Mouse (Mus musculus): ENCODE results near the gene Zic5.
"Not testable (repeated sequence)": the region's sequence is repeated elsewhere in the genome, so short reads cannot be mapped to it uniquely, and the experiment has no call there.

Gene Zic5

GRCm38 (mm10) chr14:122463734-122464341, 1.6 kb downstream of the Zic5 start:
- peak; percentile 49 for DNase-seq (ENCODE audit: low read depth)

- DNase-seq (ENCODE audit: low read depth), result no peak
Measured at GRCm38 (mm10) chr14:122463080-122463691, 2.3 kb downstream of the Zic5 start.

DNA sequence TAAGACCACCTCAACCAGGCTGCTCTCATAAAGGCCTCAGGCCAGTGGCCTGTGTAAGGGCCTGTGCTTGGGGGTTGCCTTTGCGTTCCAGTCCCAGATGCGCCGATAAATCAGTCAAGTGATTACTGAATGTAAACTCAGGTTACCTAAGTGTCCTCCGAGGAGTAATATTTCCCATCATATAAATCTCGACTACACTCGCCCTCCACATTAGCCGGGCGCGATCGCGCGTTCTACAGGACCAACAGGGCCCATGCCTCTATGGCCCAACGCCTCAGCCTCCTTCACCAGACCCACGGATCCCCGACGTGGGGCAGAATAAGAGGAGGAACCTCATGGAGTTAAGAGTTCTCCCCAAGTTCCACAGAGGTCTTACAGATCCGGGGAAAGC, 2.8 kb downstream of the Zic5 start:
- DNase-seq (ENCODE audit: low read depth), result no peak

- no peak for DNase-seq (ENCODE audit: low read depth)
Measured at GRCm38 (mm10) chr14:122461966-122462365, 3.5 kb downstream of the Zic5 start.

DNA sequence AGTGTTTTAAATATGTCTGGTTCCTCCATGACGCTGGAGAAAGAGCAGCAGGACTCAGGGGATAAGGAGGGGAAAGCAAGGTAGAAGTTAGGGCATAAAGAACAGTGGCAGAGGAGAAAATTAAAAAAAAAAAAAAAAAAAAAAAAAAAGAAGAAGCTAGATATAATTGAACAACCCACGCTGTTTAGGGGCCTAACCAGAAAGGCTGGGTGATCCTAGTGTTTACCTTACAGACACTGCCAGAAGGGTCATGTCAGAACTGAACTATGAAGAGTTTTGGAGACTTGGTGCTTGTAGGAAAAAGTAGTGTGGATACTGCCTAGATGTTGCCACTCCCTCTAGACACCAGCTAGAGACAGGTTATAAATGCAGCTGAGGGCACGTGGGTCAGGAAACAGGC, 4.0 kb downstream of the Zic5 start:
- DNase-seq (ENCODE audit: low read depth), result no peak

GRCm38 (mm10) chr14:122460226-122460625, 5.3 kb downstream of the Zic5 start:
- DNase-seq (ENCODE audit: low read depth), result no peak

- no peak for DNase-seq (ENCODE audit: low read depth)
Measured at GRCm38 (mm10) chr14:122459776-122460175, 5.7 kb downstream of the Zic5 start.

DNA sequence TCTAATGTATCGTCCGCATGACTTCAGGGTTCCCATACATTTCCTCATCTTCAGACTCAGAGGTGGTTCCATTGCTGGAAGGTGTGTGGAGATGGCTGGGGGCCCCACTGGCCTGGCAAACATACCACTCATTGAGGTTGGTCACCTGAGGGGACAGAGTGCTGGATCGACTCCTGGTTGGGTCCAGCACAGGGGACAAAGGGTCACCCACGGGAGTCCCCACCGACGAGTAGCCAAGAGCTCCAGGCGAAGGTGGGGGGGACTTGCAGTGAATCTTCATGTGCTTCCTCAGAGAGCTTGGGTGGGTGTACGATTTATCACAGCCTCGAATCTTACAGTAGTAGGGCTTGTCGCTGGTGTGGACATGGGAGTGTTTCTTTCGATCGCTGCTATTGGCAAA, 6.1 kb downstream of the Zic5 start:
- DNase-seq (ENCODE audit: low read depth), result not testable (repeated sequence)

- no peak for DNase-seq (ENCODE audit: low read depth)
Measured at GRCm38 (mm10) chr14:122455562-122455958, 9.9 kb downstream of the Zic5 start.

GRCm38 (mm10) chr14:122454901-122455561, 10.4 kb downstream of the Zic5 start:
- no peak for DNase-seq (ENCODE audit: low read depth)

- no peak for DNase-seq (ENCODE audit: low read depth)
Measured at GRCm38 (mm10) chr14:122453996-122454738, 11.3 kb downstream of the Zic5 start.

GRCm38 (mm10) chr14:122453388-122453995, 12.0 kb downstream of the Zic5 start:
- no peak for DNase-seq (ENCODE audit: low read depth)

DNA sequence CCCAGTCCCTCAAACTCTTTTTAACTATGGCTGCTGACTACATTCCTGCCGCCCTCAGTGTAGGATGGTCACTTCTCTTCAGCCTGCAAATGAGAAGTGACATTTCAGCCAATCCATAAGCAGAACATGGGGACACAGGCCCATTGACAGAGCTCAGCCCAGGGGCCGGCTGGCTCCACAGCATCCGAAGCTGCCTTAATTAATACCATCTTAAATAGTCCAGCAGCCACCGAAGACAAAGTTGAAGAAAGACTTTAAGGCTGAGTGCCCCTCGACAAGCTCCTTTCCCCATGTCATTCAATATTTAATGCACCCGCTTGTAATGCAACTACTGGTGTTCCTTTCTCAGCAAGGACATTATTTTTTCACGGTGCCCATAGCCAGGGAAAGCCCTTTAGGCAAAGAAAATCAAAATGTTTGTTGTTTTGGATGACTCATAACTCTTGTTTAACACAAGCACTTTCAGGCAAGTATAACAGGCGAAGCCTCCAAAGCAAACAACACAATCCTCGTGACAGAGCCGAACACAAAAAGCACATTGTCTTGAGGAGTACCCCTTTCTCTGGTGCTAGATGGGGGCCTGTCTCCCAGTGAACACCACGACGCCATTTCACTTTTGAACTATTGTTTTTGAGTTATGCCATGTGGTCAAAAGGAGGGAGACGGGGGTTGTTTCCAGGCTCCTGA, 12.6 kb downstream of the Zic5 start:
- no peak for DNase-seq (ENCODE audit: low read depth)

DNA sequence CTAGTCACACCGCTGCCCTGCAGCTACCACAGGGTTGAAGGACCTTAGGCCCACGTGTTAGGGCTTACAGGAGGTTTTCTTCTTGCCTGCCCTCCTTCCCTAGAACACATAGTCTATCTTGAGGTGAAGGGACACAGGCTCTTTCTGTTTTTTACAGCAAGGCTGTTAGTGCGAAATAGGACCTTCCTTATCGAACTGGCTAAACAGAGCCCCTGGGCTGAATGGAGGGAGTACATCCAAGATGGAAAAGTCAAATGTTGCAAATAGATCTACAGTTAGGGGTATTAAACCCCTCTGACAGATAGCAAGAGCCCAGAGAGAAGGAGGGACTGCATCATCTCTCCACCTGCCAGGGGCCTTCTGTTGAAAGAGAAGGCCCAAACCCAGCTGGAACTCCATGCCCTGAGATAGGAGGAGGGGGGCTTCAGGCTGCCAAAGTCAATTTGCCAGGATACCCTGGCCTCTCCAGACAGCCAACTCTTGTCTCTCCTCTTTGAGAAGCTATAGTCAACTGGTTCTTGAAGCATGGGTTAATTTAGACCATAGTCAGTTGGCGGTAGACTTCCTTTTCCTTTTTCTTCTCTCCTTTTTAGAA, 13.8 kb downstream of the Zic5 start:
- no peak for DNase-seq (ENCODE audit: low read depth)

DNA sequence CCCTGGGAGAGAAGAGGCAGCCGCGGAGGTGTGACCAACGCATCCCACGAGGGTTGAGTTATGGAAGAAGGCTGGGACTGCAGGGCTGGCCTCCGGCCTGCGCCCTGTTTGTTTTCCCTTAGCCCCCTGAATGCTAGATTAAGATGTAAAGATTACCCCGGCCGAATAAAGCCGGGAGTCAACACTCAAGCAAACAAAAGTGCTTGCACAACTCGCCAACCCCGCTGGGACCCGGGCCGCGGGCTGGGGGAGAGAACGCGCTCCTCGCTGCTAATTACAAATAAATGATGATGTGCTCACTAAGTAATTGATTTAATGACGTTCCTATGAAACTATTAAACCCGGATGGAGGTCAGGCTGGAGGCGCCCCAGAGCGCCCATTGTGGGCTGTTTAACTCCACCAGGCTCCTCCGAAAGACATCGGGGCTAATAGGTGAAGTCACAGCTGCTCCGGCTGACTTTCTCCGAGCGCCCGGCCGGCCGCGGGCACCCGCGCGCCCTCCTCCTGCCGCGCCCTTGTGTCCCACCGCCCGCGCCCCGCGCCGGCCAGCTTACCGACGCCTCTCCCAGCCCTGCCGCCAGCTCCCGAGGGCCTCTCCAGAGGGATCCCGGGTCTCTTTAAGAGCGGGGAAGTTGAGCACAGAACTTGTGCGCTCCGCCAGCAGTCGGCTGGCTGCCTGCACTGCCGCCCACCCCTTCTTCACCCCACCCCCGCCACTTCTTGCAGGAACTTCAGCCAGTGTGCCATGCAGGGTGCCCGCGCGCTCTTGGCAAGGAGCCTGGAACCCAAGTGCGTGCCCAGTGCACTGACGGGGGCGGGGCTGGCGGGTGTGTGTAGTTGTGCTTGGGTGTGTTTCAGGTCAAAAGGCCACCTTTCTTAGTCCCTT, 14.7 kb downstream of the Zic5 start, which contains the start of gene Gm5089:
TSS of gene Gm5089 (minus strand) at position 620 of the 887 bp plus-strand sequence.
- DNase-seq (ENCODE audit: low read depth), result no peak

DNA sequence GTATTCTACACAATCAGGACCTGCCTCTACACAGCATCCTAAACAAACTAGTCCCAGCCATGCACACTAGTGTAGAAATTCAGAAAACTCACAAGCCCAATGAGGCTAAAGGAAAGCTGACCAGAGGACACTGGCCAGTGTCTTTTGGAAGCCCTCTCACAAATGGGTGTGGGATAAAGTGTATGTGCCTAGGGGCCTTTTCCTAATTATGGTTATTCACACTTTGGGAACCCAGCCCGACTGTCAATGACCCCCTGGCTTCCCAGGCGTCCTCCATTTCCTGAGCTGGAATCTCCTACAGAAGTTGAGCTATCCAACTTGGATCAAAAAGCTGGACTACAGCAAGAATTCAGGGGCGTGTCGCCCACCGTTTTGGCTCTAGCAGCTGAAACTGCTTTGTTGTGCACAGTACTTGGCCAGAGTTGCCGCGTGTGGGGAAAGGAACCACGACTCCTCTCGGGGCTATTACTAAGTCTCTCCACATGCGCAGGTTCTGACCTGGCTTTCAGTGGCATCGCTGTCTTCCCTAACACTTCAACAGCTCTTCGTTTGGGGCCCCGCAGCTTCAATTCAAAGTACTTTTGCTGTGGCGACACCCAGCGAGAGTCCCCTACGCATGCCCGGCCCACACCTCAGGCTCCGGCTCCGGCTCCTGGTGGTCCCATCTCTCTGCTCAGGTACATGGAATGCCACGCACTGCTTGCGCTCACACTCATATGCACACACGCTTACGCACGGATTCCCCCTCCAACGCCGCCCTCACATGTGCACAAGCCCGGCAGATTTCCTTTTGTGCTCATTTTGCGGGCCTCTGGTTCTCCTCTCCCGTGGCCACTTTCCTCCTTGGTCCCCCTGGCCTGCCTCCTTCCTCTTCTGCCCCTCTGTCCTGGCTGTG, 15.6 kb downstream of the Zic5 start:
- DNase-seq (ENCODE audit: low read depth), result no peak

DNA sequence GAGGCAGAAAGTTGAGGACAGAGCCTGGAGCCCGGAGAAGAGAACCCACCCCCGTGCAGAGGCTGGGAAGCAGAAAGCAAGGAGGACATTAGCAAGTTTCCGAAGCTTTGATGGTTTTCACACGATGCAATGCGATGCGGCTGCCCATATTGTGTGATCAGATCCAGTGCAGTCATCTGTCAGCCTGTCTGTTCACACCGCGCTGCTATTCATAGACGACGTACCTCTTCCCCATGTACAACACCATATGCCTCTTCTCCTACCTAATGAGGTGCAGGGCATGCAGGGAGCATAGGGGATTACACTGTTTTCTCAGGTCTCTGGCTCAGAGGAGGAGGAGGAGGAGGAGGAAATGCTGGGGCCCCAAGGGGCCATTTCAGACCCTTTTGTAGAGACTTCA, 28.6 kb downstream of the Zic5 start:
- DNase-seq (ENCODE audit: low read depth), result no peak

GRCm38 (mm10) chr14:122434039-122434438, 31.4 kb downstream of the Zic5 start:
- no peak for DNase-seq (ENCODE audit: low read depth)

GRCm38 (mm10) chr14:122432558-122432957, 32.9 kb downstream of the Zic5 start:
- DNase-seq (ENCODE audit: low read depth), result no peak
